Mouse (Mus musculus) lung, postnatal 4 days (tissue): ENCODE measurements at regions not wholly inside any gene's neighbourhood (a gene's known extent, or its start where the extent isn't known, plus 50 kb on each side); places are given as distances from the start of the nearest gene placed in this dataset.

Experiments
- DNase-seq, 2 experiments: peaks; one replicate each; pipeline ENCODE4 v3.0.0; 2021

DNA sequence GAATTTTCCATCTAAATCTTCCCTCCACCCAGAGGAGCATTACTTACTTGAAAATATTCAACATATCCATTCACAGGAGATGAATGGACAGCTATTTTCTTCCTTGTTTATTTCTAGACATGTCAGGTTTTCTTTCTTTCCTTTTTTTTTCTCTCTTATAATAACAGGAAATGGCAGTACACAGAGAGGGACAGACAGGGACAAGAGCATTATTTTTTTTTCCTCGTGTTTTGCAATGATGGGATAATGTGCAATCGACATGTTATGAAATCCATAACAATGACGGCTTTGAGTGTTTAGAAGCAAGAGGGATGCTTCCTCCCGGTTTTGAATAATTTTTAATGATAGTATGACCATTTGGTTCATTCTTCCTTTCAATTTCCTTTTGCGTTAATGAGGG is 86.6 kb upstream of the Gm765 start:
- no peak for DNase-seq

DNA sequence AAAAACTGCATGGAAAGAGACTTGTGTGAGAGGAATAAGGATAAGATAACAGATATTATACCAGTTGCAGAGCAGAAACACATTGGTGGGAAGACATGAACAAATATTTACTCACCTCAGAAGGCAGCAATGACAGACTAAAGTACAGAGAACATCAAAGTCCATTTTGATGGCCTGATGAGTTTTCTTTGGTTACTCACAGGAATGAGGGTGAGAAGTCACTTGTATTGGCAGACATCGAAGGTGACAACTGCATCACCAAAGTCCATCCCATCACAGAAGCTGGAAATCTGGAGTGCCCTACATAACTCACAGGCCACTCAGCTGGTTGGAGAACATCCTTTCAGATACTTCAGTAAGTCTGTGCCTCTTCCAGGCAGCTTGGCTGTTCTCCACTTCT is 60.1 kb upstream of the Gm765 start:
- no peak for DNase-seq

DNA sequence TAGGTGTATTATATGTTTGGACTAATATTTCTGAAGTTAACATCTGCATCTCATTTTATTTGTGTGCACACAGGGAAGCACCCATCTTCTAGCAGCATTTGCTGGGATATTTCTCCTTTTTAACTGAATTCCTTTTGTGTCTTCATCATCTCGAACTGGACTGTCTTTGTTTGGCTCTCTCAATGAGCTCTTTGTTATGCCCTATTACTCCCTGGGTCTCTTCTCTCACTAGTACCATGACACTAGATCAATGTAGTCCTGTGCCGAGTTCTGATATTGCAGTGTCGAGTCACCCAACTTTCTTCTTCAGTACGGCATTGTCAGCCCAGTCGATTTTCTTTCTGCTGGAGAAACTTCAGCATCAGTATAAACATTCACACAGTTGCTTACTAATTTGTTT is 52.0 kb upstream of the Gm765 start:
- DNase-seq: no peak
